Mouse (Mus musculus) C2C12 (cell line): Measurements from ENCODE around the gene Phf14.

ENCODE experiments used
- CTCF ChIP-seq: IDR thresholded peaks from one replicate; pipeline ENCODE4 v1.5.1; 2011; ENCODE audit not compliant: control insufficient read depth, insufficient read depth, insufficient read length
- MYOG ChIP-seq: IDR thresholded peaks from one replicate; pipeline ENCODE4 v1.6.1; 2011; ENCODE audit not compliant: control insufficient read depth, insufficient read length; ENCODE audit errors: extremely low read depth
- USF1 ChIP-seq: IDR thresholded peaks from one replicate; pipeline ENCODE4 v1.6.1; 2011; ENCODE audit warnings: low read depth, mild to moderate bottlenecking, control low read depth, moderate library complexity

- TF ChIP-seq USF1 (no peak), CTCF (no peak), MYOG (no peak)
Measured at GRCm38 (mm10) chr6:12095716-12096115, 188.1 kb downstream of the Phf14 start.
